Mouse (Mus musculus): ENCODE data around the gene Csmd2. TPM values are rescaled to one million over a fixed set of nuclear protein-coding genes. Genes with fewer than 3 reads are reported as not detected.
"Not testable (repeated sequence)": the region's sequence is repeated elsewhere in the genome, so short reads cannot be mapped to it uniquely, and the experiment has no call there.

Gene Csmd2
- polyA plus RNA-seq, 1 experiment from 2014 or later = 9.1 TPM

DNA sequence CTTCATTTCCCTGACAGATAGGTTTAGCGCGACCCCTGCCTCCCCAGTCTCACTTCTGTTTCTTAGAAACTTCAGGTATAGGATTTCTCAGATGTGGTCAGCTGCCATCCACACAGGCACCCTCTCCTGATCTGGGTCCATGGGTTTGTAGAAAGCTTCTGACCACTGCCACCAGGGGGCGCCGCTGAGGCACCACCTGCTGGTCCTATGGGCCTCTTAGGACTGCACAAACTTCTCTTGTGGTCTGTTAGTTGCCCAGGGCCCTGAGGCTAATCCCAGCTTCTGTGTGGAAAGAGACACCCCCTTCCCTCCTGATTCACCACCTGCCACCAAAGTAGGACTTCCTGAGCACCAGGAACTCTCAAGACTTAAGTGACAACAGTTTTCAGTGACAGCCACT lies 591.5 kb downstream of the Csmd2 start:
- H3K36me3 ChIP-seq = peaks cover 76% of the 10 kb centered on the region
- WGBS = 61% methylated on average over 4 of the region's 4 CpGs
- no peak overlapping the region for H3K4me3 ChIP-seq
- H3K9ac ChIP-seq = no peak overlapping the region
- ATAC-seq (ENCODE audit: low read depth) = no peak
- H3K27me3 ChIP-seq = no peaks in the 10 kb centered on the region
- H3K4me2 ChIP-seq = no peak overlapping the region
- no peak overlapping the region for H3K27ac ChIP-seq (replicated peaks)
- H3K9me3 ChIP-seq = peaks cover 43% of the 10 kb centered on the region
- no peaks in the 10 kb centered on the region for H3K4me1 ChIP-seq (replicated peaks)

DNA sequence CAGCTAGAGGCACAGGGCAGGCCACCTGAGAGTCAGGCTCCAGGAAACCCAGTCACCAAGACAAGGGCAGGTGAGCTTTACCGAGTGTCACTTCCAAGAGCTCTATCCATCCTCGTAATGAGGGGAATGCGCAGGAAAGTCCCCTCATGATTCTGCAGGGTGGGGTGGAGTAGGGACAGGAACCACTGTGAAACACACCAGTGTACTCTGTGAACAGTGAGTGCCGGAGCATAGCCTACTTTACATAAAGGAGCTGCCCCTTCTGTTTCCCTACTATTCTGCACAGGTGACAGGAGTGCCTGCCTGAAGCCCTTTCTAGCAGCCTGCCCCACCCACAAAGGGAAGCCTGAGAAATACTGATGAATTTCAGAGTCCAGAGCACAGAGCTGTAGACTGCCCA lies 605.6 kb downstream of the Csmd2 start:
- no peaks in the 10 kb centered on the region for H3K4me1 ChIP-seq (replicated peaks)
- no peak overlapping the region for H3K4me2 ChIP-seq
- WGBS = 93% methylated on average over 4 of the region's 4 CpGs
- no peaks in the 10 kb centered on the region for H3K27me3 ChIP-seq
- H3K9ac ChIP-seq = no peak overlapping the region
- H3K36me3 ChIP-seq = peaks cover 35% of the 10 kb centered on the region
- no peak overlapping the region for H3K27ac ChIP-seq (replicated peaks)
- no peaks in the 10 kb centered on the region for H3K9me3 ChIP-seq
- no peak for ATAC-seq (ENCODE audit: low read depth)
- H3K4me3 ChIP-seq = no peak overlapping the region

DNA sequence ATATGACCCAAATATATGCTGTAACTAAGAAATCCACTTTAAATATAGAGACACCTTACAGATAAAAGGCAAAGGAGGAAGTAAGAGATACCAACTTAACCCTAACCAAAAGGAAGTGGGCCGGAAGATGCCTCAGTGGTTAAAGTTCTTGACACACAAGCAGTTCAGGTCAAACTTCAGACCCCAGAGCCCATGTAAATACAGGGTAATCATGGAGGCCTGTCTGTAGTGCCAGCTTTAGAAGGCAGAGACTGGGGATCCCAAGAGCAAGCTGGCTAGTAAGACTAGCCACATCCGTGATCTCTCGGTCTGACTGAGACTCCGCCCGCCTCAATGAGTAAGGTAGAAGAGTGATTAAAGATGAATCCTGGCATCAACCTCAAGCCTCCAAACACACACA lies 606.4 kb downstream of the Csmd2 start:
- no peaks in the 10 kb centered on the region for H3K9me3 ChIP-seq
- no peak overlapping the region for H3K9ac ChIP-seq
- peaks cover 35% of the 10 kb centered on the region for H3K36me3 ChIP-seq
- no peak overlapping the region for H3K4me2 ChIP-seq
- no peak overlapping the region for H3K27ac ChIP-seq (replicated peaks)
- ATAC-seq (ENCODE audit: low read depth) = no peak
- no peak overlapping the region for H3K4me3 ChIP-seq
- no peaks in the 10 kb centered on the region for H3K4me1 ChIP-seq (replicated peaks)
- 97% methylated on average over 5 of the region's 5 CpGs for WGBS
- no peaks in the 10 kb centered on the region for H3K27me3 ChIP-seq

DNA sequence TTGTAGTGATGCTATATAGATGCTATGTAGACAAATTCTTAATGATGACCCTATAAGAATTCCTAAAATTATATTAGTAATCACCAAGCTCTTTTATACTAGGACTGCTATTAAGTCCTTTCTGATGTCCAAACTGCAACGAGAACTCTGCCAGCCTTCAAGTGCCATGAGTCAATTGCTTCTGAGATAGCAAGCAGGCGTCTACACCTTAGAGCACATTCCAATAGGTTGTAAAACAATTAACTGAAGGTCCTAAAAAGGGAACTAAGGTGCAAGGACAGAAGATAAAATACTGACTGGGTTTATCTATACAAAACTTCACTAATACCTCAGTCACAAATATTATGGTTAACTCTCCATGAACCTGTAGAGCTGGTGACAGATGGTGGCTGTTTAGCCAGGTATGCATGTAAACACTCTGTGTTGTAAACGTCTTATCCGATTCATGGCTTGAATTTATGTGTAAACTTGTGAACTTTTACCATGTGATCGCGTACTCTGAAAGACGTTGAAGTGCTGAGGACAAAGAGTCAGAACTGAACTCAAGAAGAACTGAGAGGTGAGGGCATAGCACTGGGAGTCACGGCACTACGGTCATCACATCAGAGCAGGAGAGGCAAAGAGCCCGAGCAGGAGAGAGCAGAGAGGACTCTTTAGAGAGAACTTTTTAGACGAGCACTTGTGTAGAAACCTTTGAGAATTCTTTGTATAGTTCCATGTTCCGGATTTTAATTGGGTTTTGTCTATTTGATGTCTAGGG lies 610.3 kb downstream of the Csmd2 start:
- no peak overlapping the region for H3K9ac ChIP-seq

DNA sequence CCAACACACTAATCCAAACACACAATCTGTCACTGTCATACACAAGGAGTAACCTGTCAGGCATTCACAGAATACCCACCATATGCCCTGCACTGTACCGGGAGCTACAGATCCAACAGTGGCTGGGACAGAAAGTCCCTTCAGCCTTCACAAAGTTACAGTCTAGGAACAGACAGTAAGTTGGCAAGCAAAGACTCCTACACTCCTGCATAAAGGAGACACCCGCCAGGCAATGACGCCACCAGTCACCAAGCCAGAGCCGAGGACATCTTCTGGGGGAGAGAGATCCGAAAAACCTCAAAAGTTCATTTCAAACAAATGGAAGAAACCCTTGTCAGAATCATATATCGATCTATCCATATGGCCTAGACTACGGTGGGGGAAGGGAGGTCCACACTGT lies 618.9 kb downstream of the Csmd2 start:
- Histone ChIP-seq H3K9me3 (no peaks in the 10 kb centered on the region), H3K27me3 (no peaks in the 10 kb centered on the region), H3K4me3 (no peak overlapping the region), H3K4me1 (replicated peaks) (peaks cover 34% of the 10 kb centered on the region), H3K4me2 (no peak overlapping the region), H3K36me3 (peaks cover 30% of the 10 kb centered on the region), H3K9ac (no peak overlapping the region), H3K27ac (replicated peaks) (no peak overlapping the region)
- WGBS = 96% methylated on average over 7 of the region's 7 CpGs
- ATAC-seq (ENCODE audit: low read depth) = no peak

More for the DNA sequence above, 610.3 kb downstream of the Csmd2 start:
- Histone ChIP-seq H3K36me3 (peaks cover 34% of the 10 kb centered on the region), H3K27me3 (no peaks in the 10 kb centered on the region), H3K4me3 (no peak overlapping the region), H3K4me2 (no peak overlapping the region), H3K9me3 (0 out of 2 replicates have a peak, but pooled peaks cover 4% of the 10 kb centered on the region), H3K4me1 (replicated peaks) (no peaks in the 10 kb centered on the region), H3K27ac (replicated peaks) (no peak overlapping the region)
- no peak for ATAC-seq (ENCODE audit: low read depth)
- WGBS = 75% methylated on average over 12 of the region's 12 CpGs

DNA sequence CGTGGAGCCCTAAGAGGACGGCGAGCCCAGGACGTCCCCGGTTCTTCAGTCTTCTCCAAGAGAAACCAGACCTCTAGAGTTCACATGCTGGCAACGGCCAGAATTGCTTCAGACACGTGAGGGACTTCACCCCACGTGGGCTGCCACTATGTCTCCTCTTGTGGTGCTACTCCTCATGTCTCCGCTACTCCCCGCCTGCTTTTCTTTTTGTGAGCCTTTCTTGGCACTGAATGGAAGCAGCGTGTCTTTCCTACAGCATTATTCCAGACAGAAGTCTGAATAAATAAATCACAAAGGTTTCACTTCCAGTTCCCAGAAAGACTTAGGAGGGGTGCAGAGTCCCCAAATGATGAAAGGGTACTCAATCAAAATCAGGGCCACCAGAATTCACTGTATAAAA lies 620.0 kb downstream of the Csmd2 start:
- H3K9me3 ChIP-seq = no peaks in the 10 kb centered on the region
- WGBS = 85% methylated on average over 11 of the region's 11 CpGs
- no peak overlapping the region for H3K4me2 ChIP-seq
- peaks cover 34% of the 10 kb centered on the region for H3K4me1 ChIP-seq (replicated peaks)
- H3K27me3 ChIP-seq = no peaks in the 10 kb centered on the region
- H3K4me3 ChIP-seq = no peak overlapping the region
- H3K36me3 ChIP-seq = peaks cover 21% of the 10 kb centered on the region
- ATAC-seq (ENCODE audit: low read depth) = no peak
- no peak overlapping the region for H3K27ac ChIP-seq (replicated peaks)
- no peak overlapping the region for H3K9ac ChIP-seq

DNA sequence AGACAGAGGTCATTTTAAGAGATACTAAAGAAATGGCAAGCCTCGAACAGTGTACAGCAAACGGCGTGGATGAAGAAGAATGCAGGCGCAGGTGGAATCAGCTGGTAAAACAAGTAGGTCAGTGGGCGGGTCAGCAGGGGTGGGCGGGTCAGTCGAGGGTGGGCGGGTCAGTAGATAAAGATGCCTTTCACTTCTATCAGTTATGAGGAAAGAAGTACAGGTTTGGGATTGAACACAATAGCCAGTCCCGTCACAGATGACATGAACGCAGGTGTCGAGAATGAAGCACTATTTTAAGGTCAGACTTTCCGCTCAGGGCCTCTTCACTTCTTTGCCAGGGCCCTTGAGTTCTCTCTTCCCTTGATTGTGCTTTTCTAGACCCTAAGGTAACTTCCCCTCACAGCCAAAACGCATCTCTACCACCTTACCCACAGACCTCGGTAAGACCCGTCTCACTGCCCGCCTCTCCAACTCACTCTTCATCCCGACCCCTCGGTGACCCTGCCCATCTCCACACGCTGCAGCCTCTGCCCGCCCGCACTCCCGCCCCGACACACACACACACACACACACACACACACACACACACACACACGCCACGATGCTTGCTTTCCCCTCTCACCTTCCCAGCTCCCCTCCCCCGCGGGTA lies 621.7 kb downstream of the Csmd2 start:
- Histone ChIP-seq H3K4me1 (replicated peaks) (peaks cover 34% of the 10 kb centered on the region), H3K27me3 (no peaks in the 10 kb centered on the region), H3K4me3 (peak overlapping the region; percentile 60), H3K4me2 (peak overlapping the region; percentile 74), H3K27ac (replicated peaks) (peak overlapping the region; percentile 42; the same call in 1 of the 2 replicates), H3K9me3 (no peaks in the 10 kb centered on the region), H3K9ac (peak overlapping the region; percentile 83), H3K36me3 (peaks cover 3% of the 10 kb centered on the region)
- ATAC-seq (ENCODE audit: low read depth) = peak; percentile 68
- 16% methylated on average over 22 of the region's 27 CpGs for WGBS

DNA sequence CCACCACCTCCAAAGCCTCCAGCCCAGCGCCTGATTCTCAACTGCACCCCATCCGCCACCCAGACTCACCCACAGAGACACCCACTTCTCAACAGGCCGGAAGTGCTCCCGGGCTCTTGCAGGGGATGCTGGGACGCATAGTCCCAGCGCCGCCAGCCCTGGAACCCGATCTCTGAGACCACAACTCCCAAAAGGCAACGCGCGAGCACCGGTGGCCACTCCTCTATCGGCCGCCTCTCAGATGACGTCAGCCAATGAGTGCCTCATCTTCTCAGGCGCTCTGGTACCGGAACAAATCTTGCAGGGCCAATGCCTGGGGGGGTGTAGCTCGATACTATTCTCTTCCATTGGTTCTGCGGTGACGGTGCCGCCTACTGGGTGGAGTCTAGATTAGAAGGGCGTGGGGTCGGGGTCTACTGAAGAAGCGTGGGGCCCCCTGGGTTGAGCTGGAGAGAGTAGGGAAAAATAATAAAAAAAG lies 622.3 kb downstream of the Csmd2 start, which contains the start of gene Zscan20:
Zscan20 (minus strand) TSS at position 174 of the 478 bp plus-strand sequence.
- under 1% methylated on average over 24 of the region's 24 CpGs for WGBS

DNA sequence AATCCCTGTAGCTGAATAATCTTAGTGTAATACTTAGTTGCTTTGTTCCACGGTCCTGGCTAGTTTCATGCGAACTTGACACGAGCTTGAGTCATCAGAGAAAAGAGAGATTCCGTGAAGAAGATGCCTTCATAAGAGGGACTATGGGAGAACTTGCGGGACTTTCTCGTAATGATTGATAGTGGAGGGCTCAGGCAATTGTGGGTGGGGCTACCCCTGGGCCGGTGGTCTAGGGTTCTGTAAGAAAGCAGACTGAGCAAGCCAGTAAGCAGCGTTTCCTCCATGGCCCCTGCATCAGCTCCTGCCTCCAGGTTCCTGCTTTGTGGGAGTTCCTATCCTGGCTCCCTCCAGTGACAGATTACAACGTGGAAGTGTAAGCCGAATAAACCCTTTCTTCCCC lies 623.0 kb downstream of the Csmd2 start:
- 32% methylated on average over 10 of the region's 10 CpGs for WGBS
- ATAC-seq (ENCODE audit: low read depth) = peak; percentile 1; the same call in 1 of the 2 replicates
- peak overlapping the region; percentile 74 for H3K4me2 ChIP-seq
- no peaks in the 10 kb centered on the region for H3K9me3 ChIP-seq
- H3K4me1 ChIP-seq (replicated peaks) = peaks cover 34% of the 10 kb centered on the region
- peak overlapping the region; percentile 1; the same call in 1 of the 2 replicates for H3K9ac ChIP-seq
- no peak overlapping the region for H3K27ac ChIP-seq (replicated peaks)
- peak overlapping the region; percentile 60 for H3K4me3 ChIP-seq
- H3K27me3 ChIP-seq = no peaks in the 10 kb centered on the region
- no peaks in the 10 kb centered on the region for H3K36me3 ChIP-seq

More for the DNA sequence above, 622.3 kb downstream of the Csmd2 start, which contains the start of gene Zscan20:
- Histone ChIP-seq H3K27ac (replicated peaks) (peak within 1 kb of the TSS; percentile 42; the same call in 1 of the 2 replicates), H3K36me3 (no peaks in the 10 kb centered on the region), H3K4me1 (replicated peaks) (peaks cover 34% of the 10 kb centered on the region), H3K9ac (peak within 1 kb of the TSS; percentile 83), H3K4me3 (peak within 1 kb of the TSS; percentile 60), H3K4me2 (peak within 1 kb of the TSS; percentile 74), H3K9me3 (no peaks in the 10 kb centered on the region), H3K27me3 (no peaks in the 10 kb centered on the region)
- ATAC-seq (ENCODE audit: low read depth) = peak; percentile 97

DNA sequence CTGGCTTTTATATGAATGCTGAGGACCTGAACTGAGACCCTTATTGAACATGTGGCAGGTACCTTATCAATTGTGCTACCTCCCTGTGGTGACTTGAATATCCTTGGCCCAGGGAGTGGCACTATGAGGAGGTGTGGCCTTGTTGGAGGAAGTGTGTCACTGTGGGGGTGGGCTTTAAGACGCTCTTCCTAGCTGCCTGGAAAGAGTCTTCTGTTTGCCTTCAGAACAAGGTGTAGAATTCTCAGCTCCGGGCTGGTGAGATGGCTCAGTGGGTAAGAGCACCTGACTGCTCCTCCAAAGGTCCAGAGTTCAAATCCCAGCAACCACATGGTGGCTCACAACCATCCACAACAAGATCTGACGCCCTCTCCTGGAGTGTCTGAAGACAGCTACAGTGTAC lies 624.1 kb downstream of the Csmd2 start:
- WGBS = 86% methylated on average over 3 of the region's 3 CpGs
- H3K4me2 ChIP-seq; ATAC-seq (ENCODE audit: low read depth); H3K27me3 ChIP-seq; H3K9ac ChIP-seq; H3K9me3 ChIP-seq; H3K4me3 ChIP-seq; H3K36me3 ChIP-seq; H3K27ac ChIP-seq (replicated peaks): not testable (repeated sequence)
- peaks cover 32% of the 10 kb centered on the region for H3K4me1 ChIP-seq (replicated peaks)

DNA sequence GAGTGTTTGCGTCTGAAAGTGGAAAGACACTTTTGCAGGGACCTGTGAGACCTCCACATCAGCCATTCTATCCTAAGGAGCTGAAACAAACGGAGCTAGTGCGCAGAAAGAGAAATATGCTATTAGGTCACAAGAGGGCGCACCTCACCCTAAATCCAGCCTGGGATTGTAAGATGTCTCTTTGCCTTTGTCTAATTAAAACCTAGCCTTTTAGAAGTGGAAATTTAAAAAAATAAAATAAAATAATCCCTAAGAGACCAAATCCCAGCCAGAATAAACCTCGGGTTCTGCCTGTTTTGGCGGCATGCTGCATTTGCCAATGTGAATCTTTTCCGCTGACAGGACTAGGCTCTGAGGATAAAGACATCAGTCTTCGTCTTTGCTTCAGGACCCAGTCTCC lies 625.7 kb downstream of the Csmd2 start:
- no peak overlapping the region for H3K9ac ChIP-seq
- WGBS = 20% methylated on average over 8 of the region's 8 CpGs
- H3K4me3 ChIP-seq = no peak overlapping the region
- H3K36me3 ChIP-seq = no peaks in the 10 kb centered on the region
- H3K27me3 ChIP-seq = no peaks in the 10 kb centered on the region
- ATAC-seq (ENCODE audit: low read depth) = no peak
- H3K9me3 ChIP-seq = no peaks in the 10 kb centered on the region
- no peak overlapping the region for H3K27ac ChIP-seq (replicated peaks)
- H3K4me2 ChIP-seq = no peak overlapping the region
- H3K4me1 ChIP-seq (replicated peaks) = peaks cover 24% of the 10 kb centered on the region

DNA sequence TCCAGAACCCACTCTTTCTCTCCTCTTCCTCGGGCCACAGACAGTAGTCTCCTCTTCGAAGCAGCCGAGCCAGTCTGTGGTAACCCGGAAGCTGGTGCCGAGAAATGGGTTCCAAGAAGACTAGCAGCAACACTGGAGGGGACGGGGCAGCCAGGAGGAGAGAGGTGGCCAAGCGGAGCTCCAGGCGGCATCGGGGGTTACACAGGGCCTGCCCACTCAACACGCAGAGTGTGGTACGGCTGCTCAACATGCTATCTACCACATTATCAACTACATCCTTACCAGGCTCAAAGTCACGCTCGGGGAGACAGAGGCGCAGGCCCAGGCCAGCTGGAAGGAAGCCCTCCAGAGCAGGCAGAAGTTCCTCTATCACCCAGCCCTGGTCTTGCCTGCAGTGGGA lies 628.1 kb downstream of the Csmd2 start:
- Histone ChIP-seq H3K36me3 (no peaks in the 10 kb centered on the region), H3K9ac (no peak overlapping the region), H3K4me3 (no peak overlapping the region), H3K4me2 (no peak overlapping the region), H3K4me1 (replicated peaks) (peaks cover 7% of the 10 kb centered on the region), H3K9me3 (no peaks in the 10 kb centered on the region), H3K27ac (replicated peaks) (no peak overlapping the region), H3K27me3 (no peaks in the 10 kb centered on the region)
- WGBS = 93% methylated on average over 14 of the region's 14 CpGs
- ATAC-seq (ENCODE audit: low read depth) = no peak
